Mouse (Mus musculus) erythroblast, embryonic 14.5 days (primary cell): Measurements from ENCODE around the gene Mtus2. TPM values are rescaled to one million over a fixed set of nuclear protein-coding genes. Genes with fewer than 3 reads are reported as not detected.
"Not testable (repeated sequence)": the region's sequence is repeated elsewhere in the genome, so short reads cannot be mapped to it uniquely, and the experiment has no call there.

ENCODE experiments used
- H3K27me3 ChIP-seq: 2 replicates; pipeline ENCODE4 v1.6.1; 2012; ENCODE audit warnings: inconsistent platforms; ENCODE audit not compliant: control insufficient read depth
- H3K36me3 ChIP-seq: 2 replicates; pipeline ENCODE4 v1.6.1; 2012; ENCODE audit warnings: mild to moderate bottlenecking, inconsistent platforms; ENCODE audit not compliant: control insufficient read depth
- H3K4me1 ChIP-seq: 2 replicates; pipeline ENCODE4 v1.6.1; 2012; ENCODE audit warnings: inconsistent platforms; ENCODE audit not compliant: control insufficient read depth
- H3K4me3 ChIP-seq: replicated peaks from 2 replicates; pipeline ENCODE3; 2012; ENCODE audit warnings: moderate library complexity, mild to moderate bottlenecking, inconsistent platforms
- H3K9me3 ChIP-seq: 2 replicates; pipeline ENCODE4 v1.6.1; 2012; ENCODE audit warnings: low read length, inconsistent platforms, mixed read lengths; ENCODE audit not compliant: control insufficient read depth
- GATA1 ChIP-seq: IDR thresholded peaks from 2 replicates; pipeline ENCODE4 v1.6.1; 2012; ENCODE audit warnings: low read length, inconsistent platforms, mixed read lengths
- TAL1 ChIP-seq: IDR thresholded peaks from 3 replicates; pipeline ENCODE4 v1.6.1; 2012; ENCODE audit warnings: low read length, inconsistent platforms, mixed read lengths
- polyA plus RNA-seq: library from polyadenylated mRNA; stranded (reverse); fragments of >175 nt; gene quantifications from 2 replicates; pipeline ENCODE4 v1.2.3, GENCODE M21; 2012

Mtus2 gene
- polyA plus RNA-seq, 1 experiment, result not detected

DNA sequence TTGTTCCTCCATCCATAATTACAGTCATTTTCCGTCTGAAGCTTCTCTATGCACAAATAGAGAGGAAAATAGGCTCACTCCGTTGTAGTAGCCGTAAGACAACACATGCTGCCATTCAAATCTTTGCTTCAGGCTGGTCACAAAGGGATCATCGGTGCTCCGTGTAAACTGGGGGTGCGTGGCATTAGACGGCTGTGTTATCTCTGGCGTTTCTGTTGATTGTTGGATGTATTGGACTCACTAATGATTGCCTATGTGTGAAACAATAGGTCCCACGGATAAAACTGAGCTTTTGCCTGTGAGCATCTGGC lies 196.2 kb downstream of the Mtus2 start:
- Histone ChIP-seq H3K27me3 (no peaks in the 10 kb centered on the region), H3K4me1 (no peaks in the 10 kb centered on the region), H3K4me3 (no peak overlapping the region), H3K9me3 (peaks cover 43% of the 10 kb centered on the region), H3K36me3 (no peaks in the 10 kb centered on the region)
- no peak for TF ChIP-seq GATA1
- no peak for TF ChIP-seq TAL1

DNA sequence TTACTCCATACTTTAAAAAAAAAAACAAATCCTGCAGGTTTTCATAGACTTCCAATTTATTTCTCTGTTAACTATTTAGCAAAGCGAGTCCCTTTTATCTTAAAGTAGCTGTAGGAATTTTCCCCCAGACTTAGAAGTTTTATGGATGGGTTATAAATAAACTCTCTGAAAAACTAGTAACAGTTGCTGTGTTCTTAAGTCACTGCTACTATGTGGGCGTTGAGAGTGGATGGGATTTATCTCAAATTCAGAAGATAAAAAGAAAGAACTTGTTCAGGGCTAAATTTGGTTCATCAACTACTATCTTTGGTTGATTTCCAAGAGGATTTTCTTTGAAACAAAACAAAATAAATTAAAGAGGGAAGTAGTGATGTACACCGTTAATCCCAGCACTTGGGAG lies 197.6 kb downstream of the Mtus2 start:
- Histone ChIP-seq H3K9me3 (peaks cover 42% of the 10 kb centered on the region), H3K4me3 (no peak overlapping the region), H3K27me3 (no peaks in the 10 kb centered on the region), H3K36me3 (no peaks in the 10 kb centered on the region), H3K4me1 (no peaks in the 10 kb centered on the region)
- TF ChIP-seq TAL1, result no peak
- no peak for TF ChIP-seq GATA1

DNA sequence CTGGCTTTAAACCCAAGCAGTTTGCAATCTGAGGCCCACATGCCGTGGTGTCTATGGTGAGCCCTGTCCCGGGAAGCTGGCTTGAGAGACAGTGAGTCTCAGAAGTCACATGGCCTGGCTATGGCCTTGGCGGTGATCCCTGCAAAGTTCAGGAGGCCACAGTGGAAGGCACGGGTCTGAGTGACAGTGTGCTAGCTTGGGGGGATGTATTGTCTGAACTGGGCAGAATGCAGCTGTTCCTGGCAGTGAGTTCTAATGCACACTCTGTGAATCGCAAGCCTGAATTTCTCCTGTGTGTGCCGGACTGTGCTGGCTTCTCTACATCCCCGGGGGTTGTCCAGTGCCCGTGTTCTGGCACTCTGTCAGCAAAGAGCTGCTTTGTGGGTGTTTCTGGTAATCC lies 202.2 kb downstream of the Mtus2 start:
- Histone ChIP-seq H3K36me3 (no peaks in the 10 kb centered on the region), H3K9me3 (peaks cover 29% of the 10 kb centered on the region), H3K4me1 (no peaks in the 10 kb centered on the region), H3K27me3 (no peaks in the 10 kb centered on the region), H3K4me3 (no peak overlapping the region)
- TF ChIP-seq GATA1 (no peak), TAL1 (no peak)

- Histone ChIP-seq H3K9me3 (peaks cover 33% of the 10 kb centered on the region), H3K4me3 (no peak overlapping the region), H3K27me3 (no peaks in the 10 kb centered on the region), H3K4me1 (no peaks in the 10 kb centered on the region), H3K36me3 (no peaks in the 10 kb centered on the region)
- TF ChIP-seq GATA1 (no peak), TAL1 (no peak)
These were observed 203.5 kb downstream of the Mtus2 start for GRCm38 (mm10) chr5:148160529-148161154.

- Histone ChIP-seq H3K27me3 (no peaks in the 10 kb centered on the region), H3K9me3 (peaks cover 27% of the 10 kb centered on the region), H3K4me3 (no peak overlapping the region), H3K4me1 (no peaks in the 10 kb centered on the region), H3K36me3 (no peaks in the 10 kb centered on the region)
- TF ChIP-seq GATA1, result no peak
- no peak for TF ChIP-seq TAL1
These were observed 208.0 kb downstream of the Mtus2 start for GRCm38 (mm10) chr5:148165111-148165510.

GRCm38 (mm10) chr5:148175091-148175490 lies 218.0 kb downstream of the Mtus2 start:
- no peaks in the 10 kb centered on the region for H3K27me3 ChIP-seq
- peaks cover 28% of the 10 kb centered on the region for H3K9me3 ChIP-seq
- TF ChIP-seq TAL1 (no peak), GATA1 (no peak)
- H3K36me3 ChIP-seq, result no peaks in the 10 kb centered on the region
- H3K4me1 ChIP-seq, result no peaks in the 10 kb centered on the region
- H3K4me3 ChIP-seq, result no peak overlapping the region

DNA sequence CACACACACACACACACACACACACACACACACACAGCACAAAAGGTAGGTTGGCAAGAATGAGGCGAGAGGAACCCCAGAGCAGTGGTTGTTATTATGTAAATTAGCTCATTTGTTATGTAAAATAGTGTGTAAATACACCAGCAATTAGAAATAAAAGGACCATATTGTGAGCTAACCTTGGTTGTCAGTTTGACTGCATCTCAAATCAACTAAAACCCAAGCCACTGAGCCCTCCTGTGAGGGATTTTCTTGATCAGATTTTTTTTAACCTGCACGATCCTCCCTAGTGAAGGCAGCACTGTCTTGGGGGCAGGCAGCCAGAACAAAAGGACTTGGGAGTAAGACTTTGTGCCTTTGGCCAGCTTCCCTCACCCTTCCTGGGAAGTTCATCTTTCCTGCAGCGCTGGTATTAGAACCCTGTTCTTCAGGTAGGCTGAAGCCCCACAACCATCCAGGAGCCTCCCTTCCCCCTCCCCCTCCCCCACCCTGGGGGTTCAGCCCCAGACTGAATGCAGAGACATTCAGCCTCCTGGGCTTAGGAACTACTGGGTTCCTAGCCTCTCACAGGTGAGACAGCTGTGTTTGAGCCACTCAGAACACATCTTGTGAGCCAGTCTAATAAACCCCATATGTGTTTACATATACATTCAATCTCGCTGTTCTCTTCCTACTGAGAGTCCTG lies 218.8 kb downstream of the Mtus2 start:
- Histone ChIP-seq H3K9me3 (peaks cover 28% of the 10 kb centered on the region), H3K27me3 (no peaks in the 10 kb centered on the region), H3K4me1 (no peaks in the 10 kb centered on the region), H3K4me3 (no peak overlapping the region), H3K36me3 (no peaks in the 10 kb centered on the region)
- TF ChIP-seq TAL1 (no peak), GATA1 (no peak)

- H3K36me3 ChIP-seq, H3K4me3 ChIP-seq, H3K27me3 ChIP-seq, H3K4me1 ChIP-seq: not testable (repeated sequence)
- peaks cover 28% of the 10 kb centered on the region for H3K9me3 ChIP-seq
These were observed 219.4 kb downstream of the Mtus2 start for GRCm38 (mm10) chr5:148176539-148176938.

GRCm38 (mm10) chr5:148179231-148179630 lies 222.1 kb downstream of the Mtus2 start:
- peaks cover 46% of the 10 kb centered on the region for H3K9me3 ChIP-seq
- no peaks in the 10 kb centered on the region for H3K36me3 ChIP-seq

More at GRCm38 (mm10) chr5:148179231-148179630, 222.1 kb downstream of the Mtus2 start:
- Histone ChIP-seq H3K27me3 (no peaks in the 10 kb centered on the region), H3K4me3 (no peak overlapping the region), H3K4me1 (no peaks in the 10 kb centered on the region)
- TF ChIP-seq TAL1 (no peak), GATA1 (no peak)
